ENCODE assay signal across 8 mouse cellular contexts in genomic region chr11:97114671-97115601, GRCm38 (mm10). TPM values are rescaled to one million over a fixed set of nuclear protein-coding genes. Genes with fewer than 3 reads are reported as not detected.
DNase-seq lines count a peak whose midpoint lies in the region; ATAC-seq and TF ChIP-seq lines count a peak whose summit lies in the region.

Gene Tbx21 (minus strand): TSS chr11:97115331.

- no peak within 1 kb of the TSS for H3K27ac ChIP-seq in left cerebral cortex, adult 2 months
- no peak within 1 kb of the TSS for H3K27ac ChIP-seq in embryonic facial prominence, embryonic 12.5 days
- no peak within 1 kb of the TSS for H3K27ac ChIP-seq in limb, embryonic 13.5 days

- no peak for DNase-seq in left cerebral cortex, adult 2 months (ENCODE audit: extremely low spot score in 1 of 2, low spot score in 2 of 2)
- no peak for DNase-seq in left cerebral cortex, postnatal 36 days (ENCODE audit: low spot score in 2 of 2)
- DNase-seq in retina, embryonic 14.5 days (ENCODE audit: low spot score): peak; percentile 48
- DNase-seq in cerebellum, adult 11-12 months: no peak
- DNase-seq in cerebellum, postnatal 36 days: no peak
- no peak for DNase-seq in spleen, postnatal 36 days (ENCODE audit: low spot score in 2 of 2)

- under 1% methylated on average over 85 of the region's 87 CpGs for WGBS in embryonic facial prominence, embryonic 12.5 days
- WGBS in limb, embryonic 13.5 days: under 1% methylated on average over 84 of the region's 87 CpGs

- TF ChIP-seq CTCF in left cerebral cortex, adult 2 months (IDR thresholded peaks at IDR 0.05): no peak

- ATAC-seq in embryonic facial prominence, embryonic 12.5 days (ENCODE audit: insufficient number of reproducible peaks, insufficient read depth, low FRiP score, low TSS enrichment): no peak
- no peak for ATAC-seq in limb, embryonic 13.5 days (ENCODE audit: low FRiP score, low read depth)

- intact Hi-C loops in left cerebral cortex, adult 2 months (cut with DNase I): no loop called here
- intact Hi-C loops in left cerebral cortex, postnatal 36 days (cut with DNase I): no loop called here

- peak within 1 kb of the TSS; percentile 31 for H3K4me3 ChIP-seq in left cerebral cortex, adult 2 months
- peak within 1 kb of the TSS; percentile 37 for H3K4me3 ChIP-seq in embryonic facial prominence, embryonic 12.5 days
- peak within 1 kb of the TSS; percentile 47 for H3K4me3 ChIP-seq in limb, embryonic 13.5 days

- peak within 1 kb of the TSS; percentile 83 for H3K4me2 ChIP-seq in embryonic facial prominence, embryonic 12.5 days (replicated peaks)
- H3K4me2 ChIP-seq in limb, embryonic 13.5 days (replicated peaks): peak within 1 kb of the TSS; percentile 81

- peak within 1 kb of the TSS; percentile 35; the same call in 1 of the 2 replicates for H3K9ac ChIP-seq in embryonic facial prominence, embryonic 12.5 days
- H3K9ac ChIP-seq in limb, embryonic 13.5 days: peak within 1 kb of the TSS; percentile 55

- H3K4me1 ChIP-seq in embryonic facial prominence, embryonic 12.5 days: peaks cover 16% of the 10 kb centered on the region
- peaks cover 19% of the 10 kb centered on the region for H3K4me1 ChIP-seq in limb, embryonic 13.5 days

- H3K36me3 ChIP-seq in embryonic facial prominence, embryonic 12.5 days: no peaks in the 10 kb centered on the region
- H3K36me3 ChIP-seq in limb, embryonic 13.5 days: no peaks in the 10 kb centered on the region

- H3K9me3 ChIP-seq in embryonic facial prominence, embryonic 12.5 days: no peaks in the 10 kb centered on the region
- H3K9me3 ChIP-seq in limb, embryonic 13.5 days: no peaks in the 10 kb centered on the region

- peaks cover 63% of the 10 kb centered on the region for H3K27me3 ChIP-seq in embryonic facial prominence, embryonic 12.5 days
- peaks cover 84% of the 10 kb centered on the region for H3K27me3 ChIP-seq in limb, embryonic 13.5 days

RNA-seq across cellular contexts. Expression of gene Tbx21, which starts in this region (rescaled TPM):
- under 1 TPM; 0.32 to 0.40 TPM for total RNA-seq in left cerebral cortex, adult 2 months (2021)
- under 1 TPM; 0.17 to 0.32 TPM for total RNA-seq in left cerebral cortex, postnatal 36 days (2021)
- 0.14 and 0.20 TPM in 2 replicates for polyA plus RNA-seq in embryonic facial prominence, embryonic 12.5 days (2016; fragmentation: Nextera tagmentation; extraction: Ambion mirVana)
- 0.09 TPM in 1 of 2 replicates, not detected in the other for polyA plus RNA-seq in limb, embryonic 13.5 days (2015; fragmentation: Nextera tagmentation; extraction: Ambion mirVana)
